Mouse (Mus musculus) neural tube, embryonic 14.5 days (tissue): ENCODE measurements around the gene Gm3072. TPM values are rescaled to one million over a fixed set of nuclear protein-coding genes. Genes with fewer than 3 reads are reported as not detected.
"Not testable (repeated sequence)": the region's sequence is repeated elsewhere in the genome, so short reads cannot be mapped to it uniquely, and the experiment has no call there.

Experiments used
- ATAC-seq: fragments of 200-750 bp; cut with Nextera tagmentation; 2 replicates; pipeline ENCODE4 v1.8.0; 2017; ENCODE audit warnings: low read depth, mild to moderate bottlenecking, moderate TSS enrichment, moderate library complexity
- H3K27ac ChIP-seq: fragments of 300-500 bp; sonication (generic); 2 replicates; pipeline ENCODE4 v1.5.1; 2014; ENCODE audit warnings: low read depth, mild to moderate bottlenecking, control low read depth, low read length, moderate library complexity, mixed read lengths
- H3K27me3 ChIP-seq: fragments of 300-500 bp; sonication (generic); 2 replicates; pipeline ENCODE4 v1.6.1; 2014; ENCODE audit warnings: low read length; ENCODE audit not compliant: control insufficient read depth, insufficient read depth
- H3K36me3 ChIP-seq: fragments of 300-500 bp; sonication (generic); 2 replicates; pipeline ENCODE4 v1.6.1; 2014; ENCODE audit warnings: low read length, mixed read lengths; ENCODE audit not compliant: control insufficient read depth, insufficient read depth
- H3K4me1 ChIP-seq: fragments of 300-500 bp; sonication (generic); 2 replicates; pipeline ENCODE4 v1.6.1; 2014; ENCODE audit warnings: low read length; ENCODE audit not compliant: control insufficient read depth, insufficient read depth
- H3K4me2 ChIP-seq: fragments of 300-500 bp; sonication (generic); 2 replicates; pipeline ENCODE4 v1.6.1; 2014; ENCODE audit warnings: mild to moderate bottlenecking, low read depth, low read length, control low read depth
- H3K4me3 ChIP-seq: fragments of 300-500 bp; sonication (generic); 2 replicates; pipeline ENCODE4 v1.5.1; 2014; ENCODE audit warnings: low read depth, low read length, control low read depth, mixed read lengths
- H3K9ac ChIP-seq: fragments of 300-500 bp; sonication (generic); replicated peaks from 2 replicates; pipeline ENCODE4 v1.6.1; 2014; ENCODE audit warnings: low read depth, mild to moderate bottlenecking, control low read depth, low read length, mixed read lengths
- H3K9me3 ChIP-seq: fragments of 300-500 bp; sonication (generic); 2 replicates; pipeline ENCODE4 v1.6.1; 2016; ENCODE audit warnings: low read length; ENCODE audit not compliant: control insufficient read depth
- WGBS: fragments of 180-500 bp; shearing (Covaris S2); extraction: QIAGEN DNeasy Blood & Tissue Kit; methylation state at CpG from one replicate; pipeline ENCODE4 v1.1.7; 2014; 5-methylcytosine and 5-hydroxymethylcytosine counted together
- polyA plus RNA-seq: library from polyadenylated mRNA; unstranded; fragments of >200 nt; fragmentation: Nextera tagmentation; extraction: Ambion mirVana; gene quantifications from 2 replicates; pipeline ENCODE4 v1.2.1, GENCODE M21; 2014

The Gm3072 gene
- not detected in 2 replicates for polyA plus RNA-seq

- H3K36me3 ChIP-seq = not testable (repeated sequence)
Measured at GRCm38 (mm10) chr14:41624512-41624911, at the start of gene Gm3072. TSS of gene Gm3072 (minus strand) at chr14:41624612.

GRCm38 (mm10) chr14:41648176-41648575 is 23.8 kb upstream of the Gm3072 start:
- not testable (repeated sequence) for H3K36me3 ChIP-seq, H3K9ac ChIP-seq, H3K4me1 ChIP-seq, H3K27ac ChIP-seq, H3K4me2 ChIP-seq, H3K27me3 ChIP-seq, H3K4me3 ChIP-seq, ATAC-seq, H3K9me3 ChIP-seq
- WGBS = 85% methylated on average over 2 of the region's 2 CpGs

More at GRCm38 (mm10) chr14:41624512-41624911, at the start of gene Gm3072:
- not testable (repeated sequence) for ATAC-seq, H3K4me2 ChIP-seq, H3K4me1 ChIP-seq, H3K9ac ChIP-seq, H3K27ac ChIP-seq, H3K9me3 ChIP-seq, H3K4me3 ChIP-seq, H3K27me3 ChIP-seq
- WGBS = 74% methylated on average over 1 of the region's 2 CpGs

- H3K9me3 ChIP-seq, ATAC-seq, H3K27ac ChIP-seq, H3K36me3 ChIP-seq, H3K9ac ChIP-seq, H3K4me2 ChIP-seq, H3K4me1 ChIP-seq, H3K4me3 ChIP-seq, H3K27me3 ChIP-seq: not testable (repeated sequence)
- WGBS = no CpG with 5 or more reads among the region's 1 CpGs
Measured at GRCm38 (mm10) chr14:41646387-41646786, 22.0 kb upstream of the Gm3072 start, which contains the start of gene Gm3676. TSS of gene Gm3676 (minus strand) at chr14:41646487.

- not testable (repeated sequence) for ATAC-seq, H3K4me3 ChIP-seq, H3K36me3 ChIP-seq, H3K27me3 ChIP-seq, H3K9me3 ChIP-seq, H3K4me2 ChIP-seq, H3K9ac ChIP-seq, H3K27ac ChIP-seq, H3K4me1 ChIP-seq
- 93% methylated on average over 9 of the region's 11 CpGs for WGBS
Measured at GRCm38 (mm10) chr14:41630144-41630543, 5.7 kb upstream of the Gm3072 start.

GRCm38 (mm10) chr14:41622535-41622934 is 1.9 kb downstream of the Gm3072 start:
- ATAC-seq = not testable (repeated sequence)
- 99% methylated on average over 4 of the region's 5 CpGs for WGBS

GRCm38 (mm10) chr14:41610690-41611089 is 13.7 kb downstream of the Gm3072 start:
- H3K27ac ChIP-seq, H3K36me3 ChIP-seq, H3K9me3 ChIP-seq, H3K9ac ChIP-seq, H3K27me3 ChIP-seq, H3K4me3 ChIP-seq, H3K4me2 ChIP-seq, H3K4me1 ChIP-seq, ATAC-seq: not testable (repeated sequence)
- WGBS = 81% methylated on average over 1 of the region's 1 CpGs

More at GRCm38 (mm10) chr14:41622535-41622934, 1.9 kb downstream of the Gm3072 start:
- H3K4me2 ChIP-seq, H3K4me3 ChIP-seq, H3K36me3 ChIP-seq, H3K27ac ChIP-seq, H3K4me1 ChIP-seq, H3K9ac ChIP-seq, H3K27me3 ChIP-seq, H3K9me3 ChIP-seq: not testable (repeated sequence)

GRCm38 (mm10) chr14:41600935-41601334 is 23.5 kb downstream of the Gm3072 start:
- not testable (repeated sequence) for H3K4me1 ChIP-seq, ATAC-seq, H3K9me3 ChIP-seq, H3K36me3 ChIP-seq, H3K27ac ChIP-seq, H3K4me3 ChIP-seq, H3K4me2 ChIP-seq, H3K9ac ChIP-seq, H3K27me3 ChIP-seq
- 95% methylated on average over 15 of the region's 15 CpGs for WGBS

GRCm38 (mm10) chr14:41586346-41586745 is 38.1 kb downstream of the Gm3072 start:
- 79% methylated on average over 1 of the region's 1 CpGs for WGBS
- H3K4me1 ChIP-seq, H3K4me3 ChIP-seq, H3K27me3 ChIP-seq, H3K9me3 ChIP-seq, H3K9ac ChIP-seq, H3K27ac ChIP-seq, H3K36me3 ChIP-seq, H3K4me2 ChIP-seq, ATAC-seq: not testable (repeated sequence)

- not testable (repeated sequence) for ATAC-seq, H3K9ac ChIP-seq, H3K4me1 ChIP-seq, H3K27me3 ChIP-seq, H3K27ac ChIP-seq, H3K9me3 ChIP-seq, H3K4me2 ChIP-seq, H3K36me3 ChIP-seq, H3K4me3 ChIP-seq
- no CpG with 5 or more reads among the region's 1 CpGs for WGBS
Measured at GRCm38 (mm10) chr14:41572911-41573310, 51.5 kb downstream of the Gm3072 start, which contains the start of gene 1700049E17Rik2. TSS of gene 1700049E17Rik2 (plus strand) at chr14:41573211.
